8 mouse cellular contexts compared by ENCODE assay signal in the genomic region with DNA sequence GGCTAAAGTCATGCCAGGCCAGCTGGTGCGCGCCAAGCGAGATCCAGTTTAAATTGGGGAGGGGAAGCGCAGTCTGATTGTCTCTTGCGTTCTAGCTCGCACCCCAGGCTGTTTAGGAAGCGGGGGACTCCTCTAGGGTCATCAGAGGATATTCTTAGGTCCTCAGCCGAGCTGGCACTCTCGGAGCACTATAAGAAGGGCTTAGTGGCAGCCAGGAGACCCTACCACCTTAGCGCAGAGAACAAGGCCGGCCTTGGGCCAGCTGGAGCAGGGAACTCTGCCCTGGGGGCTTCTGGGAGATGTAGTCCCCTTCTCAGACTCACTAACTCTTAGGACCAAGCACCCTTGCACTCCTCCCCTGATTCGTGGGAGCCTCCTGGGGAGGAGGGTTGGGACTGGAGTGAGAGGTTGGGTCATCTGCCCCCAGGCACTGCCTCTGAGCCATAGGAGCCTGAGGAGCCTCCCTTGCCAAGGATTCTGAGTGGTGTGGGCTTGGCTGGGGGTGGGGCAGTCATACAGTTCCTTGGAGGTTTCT. TPM values are rescaled to one million over a fixed set of nuclear protein-coding genes. Genes with fewer than 3 reads are reported as not detected.
A peak's percentile ranks its signal among the peaks of the same experiment; 100 is the strongest.
DNase-seq lines count a peak whose midpoint lies in the region; ATAC-seq and TF ChIP-seq lines count a peak whose summit lies in the region.
"Had no signal": no experiment of that assay in that cellular context is flagged by ENCODE, and none has a peak within 500 bp of the region (broad histone marks: within the 10 kb centered on the region; RNA-seq: fewer than 3 reads in every experiment).

No protein-coding gene starts in this region.

- H3K79me2 ChIP-seq in CH12.LX (replicated peaks; ENCODE audit: control insufficient read depth, extremely low read depth, insufficient read depth, poor library complexity, severe bottlenecking), result no peaks in the 10 kb centered on the region

- H3K4me2 ChIP-seq in CH12.LX (ENCODE audit: insufficient read depth, low read depth, poor library complexity, severe bottlenecking), result peak overlapping the region; percentile 85
- peak overlapping the region; percentile 81 for H3K4me2 ChIP-seq in embryonic facial prominence, embryonic 11.5 days (ENCODE audit: low read depth, low read length)
- H3K4me2 ChIP-seq in heart, embryonic 16.5 days (ENCODE audit: low read depth, low read length), result peak overlapping the region; percentile 95
- H3K4me2 ChIP-seq in stomach, embryonic 14.5 days (replicated peaks; ENCODE audit: low read depth, low read length), result peak overlapping the region; percentile 76

- POLR2A ChIA-PET in Patski (lab: Charles Lee), result interaction anchor here (0.6 to 13.9 kb wide), 3 partner anchors 14 to 161 kb away, joined by 3 to 236 read pairs (median 13); a partner anchor contains a TSS

- TF ChIP-seq POLR2A in CH12.LX (IDR thresholded peaks at IDR 0.05; ENCODE audit: low read depth, low read length), result no peak

- H3K9me3 ChIP-seq in CH12.LX (replicated peaks; ENCODE audit: low read length), result no peaks in the 10 kb centered on the region
- no peaks in the 10 kb centered on the region for H3K9me3 ChIP-seq in embryonic facial prominence, embryonic 11.5 days (replicated peaks; ENCODE audit: control insufficient read depth, low read length)
- no peaks in the 10 kb centered on the region for H3K9me3 ChIP-seq in heart, embryonic 16.5 days (replicated peaks; ENCODE audit: control insufficient read depth, low read length)
- H3K9me3 ChIP-seq in stomach, embryonic 14.5 days (ENCODE audit: control insufficient read depth, low read depth, low read length), result no peaks in the 10 kb centered on the region

- H3K4me1 ChIP-seq in CH12.LX (ENCODE audit: control insufficient read depth in 1 of 2, insufficient read depth in 2 of 2), result peaks cover 11 to 75% of the 10 kb centered on the region in 2 experiments
- peaks cover 28% of the 10 kb centered on the region for H3K4me1 ChIP-seq in embryonic facial prominence, embryonic 11.5 days (ENCODE audit: control insufficient read depth, insufficient read depth, low read length)
- H3K4me1 ChIP-seq in heart, embryonic 16.5 days (ENCODE audit: control insufficient read depth, insufficient read depth, low read length), result peaks cover 57% of the 10 kb centered on the region
- peaks cover 48% of the 10 kb centered on the region for H3K4me1 ChIP-seq in stomach, embryonic 14.5 days (ENCODE audit: control insufficient read depth, insufficient read depth, low read length)

- in situ Hi-C loops in CH12.LX (cut with MboI; ENCODE audit: low pct_ligation_motif_present, low pct_unique_long_range_greater_than_20kb, low sequenced_read_pairs) (no loop called here), Patski (cut with MboI; ENCODE audit: low pct_unique_long_range_greater_than_20kb) (no loop called here)

- no peak for TF ChIP-seq CTCF in CH12.LX (conservative IDR thresholded peaks at IDR 0.05 in 1 of 2, IDR thresholded peaks at IDR 0.05 in 1 of 2; ENCODE audit: low read depth in 2 of 2, low read length in 2 of 2)
- no peak for TF ChIP-seq CTCF in Patski (IDR thresholded peaks at IDR 0.05)

- TF ChIP-seq RAD21 in CH12.LX (IDR thresholded peaks at IDR 0.05; ENCODE audit: low read depth, low read length), result no peak

- CTCF ChIA-PET in Patski (lab: Charles Lee), result interaction anchor here (1.6 to 16.6 kb wide), 2 partner anchors 16 to 163 kb away, joined by 3 to 206 read pairs; no protein-coding TSS in a partner anchor

- WGBS in embryonic facial prominence, embryonic 11.5 days, result 0% methylated on average over 12 of the region's 12 CpGs
- WGBS in heart, embryonic 16.5 days, result under 1% methylated on average over 12 of the region's 12 CpGs
- 0% methylated on average over 12 of the region's 12 CpGs for WGBS in stomach, embryonic 14.5 days

- peak overlapping the region; percentile 80 to 96 (median 92) for H3K4me3 ChIP-seq in CH12.LX (replicated peaks in 1 of 3; ENCODE audit: low read depth in 2 of 3, low read length in 2 of 3, poor library complexity in 1 of 3)
- H3K4me3 ChIP-seq in embryonic facial prominence, embryonic 11.5 days (ENCODE audit: low read depth, low read length), result peak overlapping the region; percentile 98
- peak overlapping the region; percentile 96 for H3K4me3 ChIP-seq in heart, embryonic 16.5 days (ENCODE audit: low read length)
- peak overlapping the region; percentile 84 for H3K4me3 ChIP-seq in stomach, embryonic 14.5 days (ENCODE audit: low read depth, low read length)

- peak; percentile 52 for ATAC-seq in Patski
- no peak for ATAC-seq in embryonic facial prominence, embryonic 11.5 days (replicated peaks; ENCODE audit: insufficient number of reproducible peaks, low FRiP score, low TSS enrichment, low read depth)
- ATAC-seq in heart, embryonic 16.5 days (replicated peaks; ENCODE audit: extremely low read depth, insufficient read depth, low FRiP score), result 0 out of 2 replicates have a peak, but pooled peaks have one; percentile 4
- ATAC-seq in stomach, embryonic 14.5 days (ENCODE audit: insufficient number of reproducible peaks, insufficient read depth, low FRiP score, low read depth), result peak; percentile 19; the same call in 1 of the 2 replicates

- TF ChIP-seq EP300 in CH12.LX (IDR thresholded peaks at IDR 0.05; ENCODE audit: low read length), result no peak

- no peak overlapping the region for H3K27ac ChIP-seq in CH12.LX (ENCODE audit: insufficient read depth, low read depth)
- peak overlapping the region; percentile 93 for H3K27ac ChIP-seq in embryonic facial prominence, embryonic 11.5 days (replicated peaks; ENCODE audit: low read depth, low read length)
- H3K27ac ChIP-seq in heart, embryonic 16.5 days (ENCODE audit: low read length), result peak overlapping the region; percentile 95
- H3K27ac ChIP-seq in stomach, embryonic 14.5 days (ENCODE audit: low read length), result peak overlapping the region; percentile 87

- no peak for DNase-seq in CH12.LX (ENCODE audit: extremely low read depth)
- no peak for DNase-seq in Patski (ENCODE audit: low read depth, low spot score)
- DNase-seq in embryonic facial prominence, embryonic 11.5 days (ENCODE audit: low spot score), result peak; percentile 83
- DNase-seq in kidney, postnatal 25 days, result peak; percentile 74 to 93
- DNase-seq in lung, postnatal 25 days (ENCODE audit: low spot score), result peak; percentile 87

- peaks cover 0 to 21% of the 10 kb centered on the region in 2 experiments for H3K36me3 ChIP-seq in CH12.LX (replicated peaks in 1 of 2; ENCODE audit: control insufficient read depth in 1 of 2, insufficient read depth in 1 of 2, low read length in 1 of 2)
- H3K36me3 ChIP-seq in embryonic facial prominence, embryonic 11.5 days (replicated peaks; ENCODE audit: control insufficient read depth, insufficient read depth, low read depth, low read length), result no peaks in the 10 kb centered on the region
- H3K36me3 ChIP-seq in heart, embryonic 16.5 days (ENCODE audit: control insufficient read depth, insufficient read depth), result no peaks in the 10 kb centered on the region
- no peaks in the 10 kb centered on the region for H3K36me3 ChIP-seq in stomach, embryonic 14.5 days (ENCODE audit: control insufficient read depth, insufficient read depth, low read length)

- peaks cover 5% of the 10 kb centered on the region for H3K27me3 ChIP-seq in CH12.LX (replicated peaks)
- no peaks in the 10 kb centered on the region for H3K27me3 ChIP-seq in Patski
- H3K27me3 ChIP-seq in embryonic facial prominence, embryonic 11.5 days (ENCODE audit: control insufficient read depth, insufficient read depth, low read length), result no peaks in the 10 kb centered on the region
- H3K27me3 ChIP-seq in heart, embryonic 16.5 days (ENCODE audit: control insufficient read depth, insufficient read depth, low read length), result no peaks in the 10 kb centered on the region
- H3K27me3 ChIP-seq in stomach, embryonic 14.5 days (ENCODE audit: control insufficient read depth, insufficient read depth, low read length), result no peaks in the 10 kb centered on the region

- H3K9ac ChIP-seq in CH12.LX (ENCODE audit: insufficient read depth, low read depth), result peak overlapping the region; percentile 94
- H3K9ac ChIP-seq in embryonic facial prominence, embryonic 11.5 days (replicated peaks; ENCODE audit: low read length), result peak overlapping the region; percentile 92
- H3K9ac ChIP-seq in heart, embryonic 16.5 days (ENCODE audit: low read length), result peak overlapping the region; percentile 99
- H3K9ac ChIP-seq in stomach, embryonic 14.5 days (replicated peaks; ENCODE audit: low read depth, low read length), result peak overlapping the region; percentile 90

- dilution Hi-C loops in CH12.LX (cut with MboI; ENCODE audit: extremely low pct_ligation_motif_present, extremely low pct_unique_long_range_greater_than_20kb, low sequenced_read_pairs), result no loop called here

TF ChIP-seq in CH12.LX, 34 proteins besides CTCF, POLR2A, EP300 and RAD21 (continues in another document):
- TF ChIP-seq SMC3 (IDR thresholded peaks at IDR 0.05; ENCODE audit: low read depth, low read length), result no peak
- TF ChIP-seq IRF4 (IDR thresholded peaks at IDR 0.05; ENCODE audit: low read depth, low read length), result no peak
- no peak for TF ChIP-seq JUND (conservative IDR thresholded peaks at IDR 0.05; ENCODE audit: low read depth, low read length)
- no peak for TF ChIP-seq USF2 (conservative IDR thresholded peaks at IDR 0.05; ENCODE audit: low read depth, low read length)
- TF ChIP-seq NELFE (IDR thresholded peaks at IDR 0.05; ENCODE audit: low read depth, low read length), result no peak

RNA-seq across cellular contexts. Expression of a gene that starts 1.0 kb away (rescaled TPM):
- 0.88 and 1.6 TPM in 2 replicates for total RNA-seq in CH12.LX (2012; rRNA removed)
- 0.08 and 0.67 TPM in 2 replicates for total RNA-seq in CH12.LX (2014; rRNA removed)
- polyA plus RNA-seq in CH12.LX (2012; ENCODE audit: insufficient read length, low read depth), result 6.2 and 7.5 TPM in 2 replicates
- polyA plus RNA-seq in Patski (2021), result 40.4 TPM
- polyA plus RNA-seq in embryonic facial prominence, embryonic 11.5 days (2014; fragmentation: Nextera tagmentation; extraction: Ambion mirVana), result 10.3 and 11.8 TPM in 2 replicates
- 11.1 and 11.3 TPM in 2 replicates for polyA plus RNA-seq in heart, embryonic 16.5 days (2015; fragmentation: Nextera tagmentation; extraction: Ambion mirVana)
- 15.4 and 16.3 TPM in 2 replicates for polyA plus RNA-seq in stomach, embryonic 14.5 days (2014; fragmentation: Nextera tagmentation; extraction: Ambion mirVana)

RNA-seq across cellular contexts. Expression of a gene that starts 28.8 kb away (rescaled TPM):
- total RNA-seq in CH12.LX (2012; rRNA removed), result not detected in 2 replicates
- not detected in 2 replicates for total RNA-seq in CH12.LX (2014; rRNA removed)
- polyA plus RNA-seq in CH12.LX (2012; ENCODE audit: insufficient read length, low read depth), result not detected in 2 replicates
- polyA plus RNA-seq in Patski (2021), result not detected
- polyA plus RNA-seq in embryonic facial prominence, embryonic 11.5 days (2014; fragmentation: Nextera tagmentation; extraction: Ambion mirVana), result 0.59 and 1.3 TPM in 2 replicates
- polyA plus RNA-seq in heart, embryonic 16.5 days (2015; fragmentation: Nextera tagmentation; extraction: Ambion mirVana), result 0.50 TPM in 1 of 2 replicates, not detected in the other
- polyA plus RNA-seq in stomach, embryonic 14.5 days (2014; fragmentation: Nextera tagmentation; extraction: Ambion mirVana), result 25.9 and 26.4 TPM in 2 replicates
- total RNA-seq: left cerebral cortex, postnatal 14 days had no signal

RNA-seq across cellular contexts. Expression of a gene that starts 42.6 kb away (rescaled TPM):
- 0.08 and 0.21 TPM in 2 replicates for total RNA-seq in CH12.LX (2012; rRNA removed)
- not detected in 2 replicates for total RNA-seq in CH12.LX (2014; rRNA removed)
- 1.4 and 1.5 TPM in 2 replicates for polyA plus RNA-seq in CH12.LX (2012; ENCODE audit: insufficient read length, low read depth)
- not detected for polyA plus RNA-seq in Patski (2021)
- not detected in 2 replicates for polyA plus RNA-seq in embryonic facial prominence, embryonic 11.5 days (2014; fragmentation: Nextera tagmentation; extraction: Ambion mirVana)
- polyA plus RNA-seq in heart, embryonic 16.5 days (2015; fragmentation: Nextera tagmentation; extraction: Ambion mirVana), result not detected in 2 replicates
- polyA plus RNA-seq in stomach, embryonic 14.5 days (2014; fragmentation: Nextera tagmentation; extraction: Ambion mirVana), result not detected in 2 replicates
- total RNA-seq: left cerebral cortex, postnatal 14 days had no signal

Comparison
In these comparisons a context has a peak if more than half of its experiments do, and no peak if none do; other contexts are left out.
1. DNase-seq: peak in embryonic facial prominence, embryonic 11.5 days (single experiment), kidney, postnatal 25 days (2 of 2) and lung, postnatal 25 days (single experiment); none in CH12.LX (single experiment) and Patski (single experiment).
2. RNA of a gene that starts 28.8 kb away (polyA plus RNA-seq): 25.9 to 26.4 TPM in stomach, embryonic 14.5 days; 0.59 to 1.3 TPM in embryonic facial prominence, embryonic 11.5 days, 0.50 TPM in heart, embryonic 16.5 days, not detected in CH12.LX and not detected in Patski (single experiment); every median in the first group is over 10 times any median in the second.
3. Peak in every context shown above with its lines, with median percentiles within 50 percentile points of each other: H3K4me2 ChIP-seq, H3K4me3 ChIP-seq and H3K9ac ChIP-seq.